Mouse (Mus musculus) heart, embryonic 14.5 days (tissue): ENCODE measurements around the gene Shisal2a. TPM values are rescaled to one million over a fixed set of nuclear protein-coding genes. Genes with fewer than 3 reads are reported as not detected.
A peak's percentile ranks its signal among the peaks of the same experiment; 100 is the strongest.

Experiments used
- ATAC-seq: fragments of 200-750 bp; cut with Nextera tagmentation; 2 replicates; pipeline ENCODE4 v1.8.0; 2017; ENCODE audit warnings: low read depth, moderate TSS enrichment; ENCODE audit not compliant: insufficient number of reproducible peaks, insufficient read depth, low FRiP score
- H3K27ac ChIP-seq, 2 experiments: fragments of 200-500 bp in 1 of 2; fragments of 300-500 bp in 1 of 2; sonication (generic) in 1 of 2; replicated peaks in 1 of 2; 2 replicates each; pipeline ENCODE4 v1.5.1; 2012 to 2014; ENCODE audit warnings: low read depth in 2 of 2, low read length in 2 of 2, control low read depth in 1 of 2, mild to moderate bottlenecking in 1 of 2, mixed read lengths in 1 of 2; ENCODE audit not compliant: control insufficient read depth in 1 of 2, insufficient read depth in 1 of 2
- H3K27me3 ChIP-seq: fragments of 300-500 bp; sonication (generic); 2 replicates; pipeline ENCODE4 v1.6.1; 2014; ENCODE audit warnings: mild to moderate bottlenecking, low read length, control low read depth; ENCODE audit not compliant: control insufficient read depth, insufficient read depth
- H3K36me3 ChIP-seq: fragments of 300-500 bp; sonication (generic); 2 replicates; pipeline ENCODE4 v1.6.1; 2014; ENCODE audit warnings: mild to moderate bottlenecking, control low read depth, low read length, mixed read lengths; ENCODE audit not compliant: control insufficient read depth, insufficient read depth
- H3K4me1 ChIP-seq, 2 experiments: fragments of 200-500 bp in 1 of 2; fragments of 300-500 bp in 1 of 2; sonication (generic) in 1 of 2; 2 replicates each; pipeline ENCODE4 v1.6.1; 2012 to 2014; ENCODE audit warnings: low read length in 2 of 2, control low read depth in 1 of 2, mixed read lengths in 1 of 2; ENCODE audit not compliant: control insufficient read depth in 2 of 2, insufficient read depth in 2 of 2
- H3K4me2 ChIP-seq: fragments of 300-500 bp; sonication (generic); 2 replicates; pipeline ENCODE4 v1.6.1; 2014; ENCODE audit warnings: mild to moderate bottlenecking, low read length
- H3K4me3 ChIP-seq, 2 experiments: fragments of 200-500 bp in 1 of 2; fragments of 300-500 bp in 1 of 2; sonication (generic) in 1 of 2; 2 replicates each; pipeline ENCODE4 v1.5.1; 2012 to 2014; ENCODE audit warnings: low read length in 2 of 2, mild to moderate bottlenecking in 2 of 2, control low read depth in 1 of 2, low read depth in 1 of 2, moderate library complexity in 1 of 2; ENCODE audit not compliant: control insufficient read depth in 1 of 2, insufficient read depth in 1 of 2
- H3K9ac ChIP-seq: fragments of 300-500 bp; sonication (generic); 2 replicates; pipeline ENCODE4 v1.6.1; 2014; ENCODE audit warnings: mild to moderate bottlenecking, low read length
- H3K9me3 ChIP-seq: fragments of 300-500 bp; sonication (generic); 2 replicates; pipeline ENCODE4 v1.6.1; 2016; ENCODE audit warnings: low read length, control low read depth; ENCODE audit not compliant: control insufficient read depth
- WGBS: fragments of 180-500 bp; shearing (Covaris S2); extraction: QIAGEN DNeasy Blood & Tissue Kit; methylation state at CpG from one replicate; pipeline ENCODE4 v1.1.7; 2014; 5-methylcytosine and 5-hydroxymethylcytosine counted together
- polyA plus RNA-seq: library from polyadenylated mRNA; unstranded; fragments of >200 nt; fragmentation: Nextera tagmentation; extraction: Ambion mirVana; gene quantifications from 2 replicates; pipeline ENCODE4 v1.2.1, GENCODE M21; 2014

The Shisal2a gene
- polyA plus RNA-seq, 1 experiment from 2014 or later = 2.0 TPM

DNA sequence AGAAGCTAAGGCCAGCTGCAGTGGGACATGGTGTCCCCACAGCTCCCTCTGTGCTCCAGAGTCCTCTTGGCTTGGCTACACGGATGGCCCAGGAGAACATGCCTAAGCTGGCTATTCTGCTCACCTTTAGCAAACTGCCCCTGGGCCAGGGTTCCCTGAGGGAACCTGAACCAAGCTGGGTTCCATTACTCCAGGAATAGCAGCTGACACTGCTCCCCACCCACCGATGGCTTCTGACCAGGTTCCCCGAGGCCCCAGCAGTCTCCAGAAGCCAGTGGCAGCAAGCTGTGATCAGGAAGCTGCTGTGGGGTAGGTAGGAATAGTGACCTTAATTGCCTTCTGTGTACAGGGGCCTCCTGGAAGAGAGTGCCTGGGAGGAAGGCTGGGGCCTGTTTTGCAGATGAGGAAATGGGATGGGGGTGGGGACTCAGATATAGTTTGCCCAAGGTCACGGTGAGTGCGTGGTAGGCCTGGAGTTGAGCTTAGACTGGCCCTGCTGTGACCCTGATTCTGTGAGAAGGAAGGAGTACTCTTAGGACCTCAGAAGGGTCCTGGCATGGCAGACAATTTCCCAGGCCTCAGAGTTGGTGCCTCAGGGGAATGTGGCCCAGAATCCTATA, 34.8 kb downstream of the Shisal2a start:
- Histone ChIP-seq H3K4me2 (no peak overlapping the region), H3K27ac (peak overlapping the region; percentile 59 to 84), H3K9ac (peak overlapping the region; percentile 23; the same call in 1 of the 2 replicates), H3K9me3 (no peaks in the 10 kb centered on the region), H3K36me3 (no peaks in the 10 kb centered on the region), H3K27me3 (no peaks in the 10 kb centered on the region), H3K4me1 (peaks cover 29 to 42% of the 10 kb centered on the region in 2 experiments), H3K4me3 (no peak overlapping the region)
- WGBS = 20% methylated on average over 5 of the region's 5 CpGs
- peak; percentile 44; the same call in 1 of the 2 replicates for ATAC-seq

DNA sequence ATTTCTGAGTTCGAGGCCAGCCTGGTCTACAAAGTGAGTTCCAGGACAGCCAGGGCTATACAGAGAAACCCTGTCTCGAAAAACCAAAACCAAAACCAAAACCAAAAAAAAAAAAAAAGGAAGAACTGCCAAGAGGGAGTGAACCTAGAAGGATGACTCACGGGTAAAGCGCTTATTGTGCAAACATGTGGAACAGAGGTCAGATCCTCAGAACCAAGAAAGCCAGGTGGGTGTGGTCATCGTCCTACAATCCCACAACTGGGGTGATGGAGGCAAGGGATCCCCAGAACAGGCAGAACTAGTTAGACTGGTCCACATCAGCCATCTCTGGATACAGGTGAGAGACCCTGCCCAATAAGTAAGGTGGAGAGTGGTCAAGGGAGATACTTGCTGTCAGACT, 36.0 kb downstream of the Shisal2a start:
- ATAC-seq = no peak
- Histone ChIP-seq H3K9ac (no peak overlapping the region), H3K9me3 (no peaks in the 10 kb centered on the region), H3K36me3 (no peaks in the 10 kb centered on the region), H3K4me1 (peaks cover 29 to 42% of the 10 kb centered on the region in 2 experiments), H3K27ac (no peak overlapping the region), H3K4me3 (no peak overlapping the region), H3K4me2 (no peak overlapping the region), H3K27me3 (no peaks in the 10 kb centered on the region)
- 81% methylated on average over 5 of the region's 5 CpGs for WGBS

DNA sequence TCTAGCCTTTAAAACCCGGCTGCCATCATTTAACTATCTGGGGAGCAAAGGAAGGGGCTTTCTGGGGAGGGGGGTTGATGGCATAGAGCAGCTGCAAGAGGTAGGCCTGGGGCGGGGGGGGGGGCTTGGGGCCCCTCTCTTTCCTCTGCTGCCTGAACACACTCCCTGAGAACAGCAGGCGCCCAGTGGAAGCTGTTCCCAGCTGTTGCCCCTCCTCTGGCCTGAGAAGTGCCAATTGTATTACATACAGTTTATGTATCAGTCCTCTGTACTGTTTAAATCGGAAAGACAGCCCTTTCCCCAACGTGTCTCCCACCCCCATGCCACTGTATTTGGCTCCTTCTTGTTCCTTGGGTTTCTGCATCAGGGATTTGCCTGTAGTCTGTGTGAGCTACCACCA, 37.3 kb downstream of the Shisal2a start:
- no peak for ATAC-seq
- no peak overlapping the region for H3K27ac ChIP-seq
- no peak overlapping the region for H3K4me2 ChIP-seq
- no peaks in the 10 kb centered on the region for H3K9me3 ChIP-seq
- no peaks in the 10 kb centered on the region for H3K36me3 ChIP-seq
- H3K4me1 ChIP-seq = peaks cover 22 to 36% of the 10 kb centered on the region in 2 experiments
- H3K9ac ChIP-seq = no peak overlapping the region
- H3K4me3 ChIP-seq = no peak overlapping the region
- no peaks in the 10 kb centered on the region for H3K27me3 ChIP-seq
- 52% methylated on average over 5 of the region's 5 CpGs for WGBS

DNA sequence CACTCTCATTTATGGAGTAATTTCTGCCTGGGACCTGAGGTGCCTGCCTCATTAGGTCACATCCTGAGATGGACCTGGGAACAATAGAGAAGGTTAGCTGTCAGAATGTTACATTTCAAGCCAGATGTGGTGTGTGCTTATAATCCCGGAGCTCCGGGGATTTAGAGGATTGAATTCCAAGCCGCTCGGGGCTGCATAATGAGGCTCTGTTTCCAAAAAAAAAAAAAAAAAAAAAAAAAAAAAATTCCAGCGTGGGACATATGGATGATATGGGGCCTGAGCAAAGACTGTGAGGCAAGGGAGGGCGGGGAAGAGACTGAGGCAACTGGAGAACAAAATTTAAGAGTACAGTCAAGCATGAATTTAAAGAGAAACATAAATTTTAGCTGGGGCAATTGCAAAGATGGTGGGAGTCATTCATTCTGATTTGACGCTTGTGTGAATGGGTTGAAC, 38.5 kb downstream of the Shisal2a start:
- Histone ChIP-seq H3K4me3 (no peak overlapping the region), H3K36me3 (peaks cover 5% of the 10 kb centered on the region; the same call in 1 of the 2 replicates), H3K4me2 (no peak overlapping the region), H3K27me3 (no peaks in the 10 kb centered on the region), H3K4me1 (peaks cover 12 to 24% of the 10 kb centered on the region in 2 experiments), H3K9ac (no peak overlapping the region), H3K27ac (peak overlapping the region; percentile 6 to 77; a peak in 2 of 4 replicates), H3K9me3 (no peaks in the 10 kb centered on the region)
- 32% methylated on average over 7 of the region's 7 CpGs for WGBS
- ATAC-seq = no peak

DNA sequence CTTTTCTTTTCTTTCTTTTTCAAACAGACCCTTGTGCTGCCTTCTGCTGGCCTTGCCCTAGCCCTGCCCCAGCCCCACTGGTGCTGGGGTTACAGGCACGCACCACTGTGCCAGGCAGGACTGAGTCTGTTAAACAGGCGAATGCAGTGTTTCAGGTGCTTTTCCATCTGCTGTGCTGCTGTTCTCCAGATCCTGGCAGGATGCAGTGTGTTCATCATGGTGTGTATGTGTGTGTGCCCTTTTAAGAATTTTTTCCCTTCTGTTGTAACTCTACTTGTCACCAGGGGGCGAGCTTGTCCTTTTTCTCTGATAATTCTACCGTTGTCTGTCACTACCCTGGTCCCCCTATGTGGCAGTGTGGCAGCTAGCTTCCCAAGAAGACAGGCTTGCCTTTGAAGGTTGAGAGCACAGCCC, 43.9 kb downstream of the Shisal2a start:
- no peak overlapping the region for H3K9ac ChIP-seq
- H3K36me3 ChIP-seq = peaks cover 46% of the 10 kb centered on the region
- no peaks in the 10 kb centered on the region for H3K4me1 ChIP-seq
- no peak overlapping the region for H3K4me3 ChIP-seq
- H3K4me2 ChIP-seq = no peak overlapping the region
- H3K27me3 ChIP-seq = no peaks in the 10 kb centered on the region
- 17% methylated on average over 4 of the region's 4 CpGs for WGBS
- H3K9me3 ChIP-seq = no peaks in the 10 kb centered on the region
- H3K27ac ChIP-seq = no peak overlapping the region
- peak; percentile 51 for ATAC-seq

DNA sequence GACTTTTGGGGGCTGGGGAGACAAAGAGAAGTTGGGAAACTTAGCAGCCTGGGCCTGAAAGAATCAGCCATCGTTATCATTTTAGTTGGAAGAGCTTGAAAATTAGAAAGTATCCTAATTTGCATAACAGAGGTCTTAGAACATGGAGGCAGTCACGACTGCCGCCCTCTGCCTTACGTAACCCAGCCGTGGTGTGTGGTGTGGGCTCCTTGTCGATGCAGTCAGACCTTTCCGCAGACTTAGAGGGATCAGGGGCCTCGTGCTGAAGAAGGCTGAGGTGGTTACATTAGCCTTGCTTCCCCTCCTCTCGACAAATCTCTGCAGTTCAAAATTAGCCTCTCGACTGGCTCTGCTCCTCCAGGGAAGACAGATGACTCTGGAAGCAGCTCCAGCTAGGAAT, 44.3 kb downstream of the Shisal2a start:
- Histone ChIP-seq H3K4me3 (no peak overlapping the region), H3K9me3 (no peaks in the 10 kb centered on the region), H3K4me1 (no peaks in the 10 kb centered on the region), H3K4me2 (no peak overlapping the region), H3K27ac (no peak overlapping the region), H3K36me3 (peaks cover 51% of the 10 kb centered on the region), H3K9ac (no peak overlapping the region), H3K27me3 (no peaks in the 10 kb centered on the region)
- no peak for ATAC-seq
- 57% methylated on average over 10 of the region's 10 CpGs for WGBS

DNA sequence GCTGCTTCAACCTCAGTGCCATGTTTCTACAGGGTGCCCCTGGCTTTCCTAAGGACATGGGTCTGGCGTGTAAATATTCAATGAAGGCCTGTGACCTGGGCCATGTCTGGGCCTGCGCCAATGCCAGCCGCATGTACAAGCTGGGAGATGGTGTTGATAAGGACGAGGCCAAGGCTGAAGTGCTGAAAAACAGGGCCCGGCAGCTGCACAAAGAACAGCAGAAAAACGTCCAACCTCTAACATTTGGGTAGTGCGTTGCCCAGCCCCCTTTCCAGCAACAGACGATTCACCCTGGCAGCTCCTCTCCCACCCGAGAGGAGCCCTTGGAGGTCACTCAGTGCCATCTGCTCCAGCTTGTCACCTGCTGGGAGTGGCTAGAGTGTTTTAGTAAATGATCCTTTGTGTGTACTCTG, 44.8 kb downstream of the Shisal2a start:
- no peak for ATAC-seq
- no peaks in the 10 kb centered on the region for H3K27me3 ChIP-seq
- peaks cover 55% of the 10 kb centered on the region for H3K36me3 ChIP-seq
- H3K4me2 ChIP-seq = no peak overlapping the region
- H3K9me3 ChIP-seq = no peaks in the 10 kb centered on the region
- H3K9ac ChIP-seq = no peak overlapping the region
- H3K4me3 ChIP-seq = no peak overlapping the region
- no peak overlapping the region for H3K27ac ChIP-seq
- WGBS = 60% methylated on average over 9 of the region's 9 CpGs
- no peaks in the 10 kb centered on the region for H3K4me1 ChIP-seq

DNA sequence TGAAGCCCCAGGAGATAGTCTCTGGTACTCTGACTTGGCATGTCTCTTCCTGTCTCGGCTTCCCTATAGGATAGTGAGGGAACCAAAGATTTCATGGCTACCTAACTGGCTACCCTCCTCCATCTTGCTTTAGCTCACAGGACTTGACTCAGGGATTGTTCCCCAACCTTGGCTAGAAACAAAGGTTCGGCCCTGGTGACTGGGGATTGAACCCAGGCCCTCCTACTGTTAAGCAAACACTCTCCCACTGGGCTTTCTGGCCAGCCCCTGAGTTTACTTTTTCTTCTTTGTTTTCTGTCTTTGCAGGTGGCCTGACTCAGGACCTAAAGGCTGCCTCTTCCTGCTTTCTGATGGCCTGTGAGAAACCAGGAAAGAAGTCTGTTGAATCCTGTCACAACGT, 45.3 kb downstream of the Shisal2a start:
- no peak overlapping the region for H3K4me3 ChIP-seq
- WGBS = 47% methylated on average over 3 of the region's 3 CpGs
- no peak for ATAC-seq
- no peak overlapping the region for H3K9ac ChIP-seq
- H3K4me2 ChIP-seq = no peak overlapping the region
- no peaks in the 10 kb centered on the region for H3K27me3 ChIP-seq
- H3K4me1 ChIP-seq = no peaks in the 10 kb centered on the region
- H3K27ac ChIP-seq = no peak overlapping the region
- H3K36me3 ChIP-seq = peaks cover 59% of the 10 kb centered on the region
- H3K9me3 ChIP-seq = no peaks in the 10 kb centered on the region
